Mouse (Mus musculus) heart, adult 2 months (tissue): ENCODE data around the gene Prpf40b.

Source experiments
- CTCF ChIP-seq: fragments of 200-600 bp; IDR thresholded peaks from 2 replicates; pipeline ENCODE4 v1.8.1; 2022; ENCODE audit warnings: antibody characterized with exemption, mild to moderate bottlenecking, moderate library complexity
- POLR2A ChIP-seq: fragments of 200-500 bp; IDR thresholded peaks from 2 replicates; pipeline ENCODE4 v1.6.1; 2011; ENCODE audit warnings: mild to moderate bottlenecking, low read depth, low read length, control low read depth; ENCODE audit not compliant: insufficient read depth

DNA sequence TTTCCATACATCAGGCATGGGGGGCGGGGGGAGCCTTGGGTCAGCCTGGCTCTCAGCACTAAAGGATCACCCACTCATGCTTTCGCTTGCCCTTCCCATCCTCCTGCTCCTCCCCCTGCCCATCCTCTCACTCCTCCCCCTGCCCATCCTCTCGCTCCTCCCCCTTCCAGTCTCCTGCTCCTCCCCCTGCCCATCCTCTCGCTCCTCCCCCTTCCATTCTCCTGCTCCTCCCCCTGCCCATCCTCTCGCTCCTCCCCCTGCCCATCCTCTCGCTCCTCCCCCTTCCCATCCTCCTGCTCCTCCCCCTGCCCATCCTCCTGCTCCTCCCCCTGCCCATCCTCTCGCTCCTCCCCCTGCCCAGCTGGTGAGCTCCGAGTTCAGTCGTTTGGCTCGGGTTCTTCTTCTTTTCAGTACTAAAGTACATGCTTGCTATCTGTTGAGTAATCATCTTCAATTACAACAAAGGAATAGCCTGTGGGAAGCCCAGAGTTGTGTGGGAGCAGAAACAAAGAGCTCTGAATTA lies 35.1 kb upstream of the Prpf40b start:
- TF ChIP-seq CTCF (no peak), POLR2A (no peak; the same call in 1 of the 2 replicates)
